Mouse (Mus musculus) heart, embryonic 11.5 days (tissue): ENCODE results near the gene Ak9. TPM values are rescaled to one million over a fixed set of nuclear protein-coding genes. Genes with fewer than 3 reads are reported as not detected.
"Not testable (repeated sequence)": the region's sequence is repeated elsewhere in the genome, so short reads cannot be mapped to it uniquely, and the experiment has no call there.

ENCODE experiments used
- ATAC-seq: fragments of 200-750 bp; cut with Nextera tagmentation; replicated peaks from 2 replicates; pipeline ENCODE4 v1.8.0; 2017; ENCODE audit warnings: moderate library complexity; ENCODE audit not compliant: insufficient number of reproducible peaks, low FRiP score, low TSS enrichment
- H3K27ac ChIP-seq: fragments of 300-500 bp; sonication (generic); 2 replicates; pipeline ENCODE4 v1.5.1; 2014; ENCODE audit warnings: mild to moderate bottlenecking, low read depth, low read length
- H3K27me3 ChIP-seq: fragments of 300-500 bp; sonication (generic); 2 replicates; pipeline ENCODE4 v1.6.1; 2014; ENCODE audit warnings: mild to moderate bottlenecking, low read length, mixed read lengths; ENCODE audit not compliant: control insufficient read depth, insufficient read depth
- H3K36me3 ChIP-seq: fragments of 300-500 bp; sonication (generic); 2 replicates; pipeline ENCODE4 v1.6.1; 2014; ENCODE audit warnings: mild to moderate bottlenecking, low read length, moderate library complexity, mixed read lengths; ENCODE audit not compliant: control insufficient read depth, insufficient read depth
- H3K4me1 ChIP-seq: fragments of 300-500 bp; sonication (generic); 2 replicates; pipeline ENCODE4 v1.6.1; 2014; ENCODE audit warnings: low read length; ENCODE audit not compliant: control insufficient read depth, insufficient read depth
- H3K4me2 ChIP-seq: fragments of 300-500 bp; sonication (generic); 2 replicates; pipeline ENCODE4 v1.6.1; 2014; ENCODE audit warnings: mild to moderate bottlenecking, moderate library complexity
- H3K4me3 ChIP-seq: fragments of 300-500 bp; sonication (generic); 2 replicates; pipeline ENCODE4 v1.5.1; 2014; ENCODE audit warnings: low read depth, low read length
- H3K9ac ChIP-seq: fragments of 300-500 bp; sonication (generic); 2 replicates; pipeline ENCODE4 v1.6.1; 2014; ENCODE audit warnings: mild to moderate bottlenecking, low read depth, low read length, moderate library complexity
- H3K9me3 ChIP-seq: fragments of 300-500 bp; sonication (generic); replicated peaks from 2 replicates; pipeline ENCODE4 v1.6.1; 2016; ENCODE audit warnings: low read length; ENCODE audit not compliant: control insufficient read depth
- WGBS: fragments of 180-500 bp; shearing (Covaris S2); extraction: QIAGEN DNeasy Blood & Tissue Kit; methylation state at CpG from one replicate; pipeline ENCODE4 v1.1.7; 2014; ENCODE audit not compliant: insufficient replicate concordance; 5-methylcytosine and 5-hydroxymethylcytosine counted together
- polyA plus RNA-seq: library from polyadenylated mRNA; unstranded; fragments of >200 nt; fragmentation: Nextera tagmentation; extraction: Ambion mirVana; gene quantifications from 2 replicates; pipeline ENCODE4 v1.2.1, GENCODE M21; 2014

Gene Ak9
- polyA plus RNA-seq, 1 experiment from 2014 or later: 0.20 TPM

DNA sequence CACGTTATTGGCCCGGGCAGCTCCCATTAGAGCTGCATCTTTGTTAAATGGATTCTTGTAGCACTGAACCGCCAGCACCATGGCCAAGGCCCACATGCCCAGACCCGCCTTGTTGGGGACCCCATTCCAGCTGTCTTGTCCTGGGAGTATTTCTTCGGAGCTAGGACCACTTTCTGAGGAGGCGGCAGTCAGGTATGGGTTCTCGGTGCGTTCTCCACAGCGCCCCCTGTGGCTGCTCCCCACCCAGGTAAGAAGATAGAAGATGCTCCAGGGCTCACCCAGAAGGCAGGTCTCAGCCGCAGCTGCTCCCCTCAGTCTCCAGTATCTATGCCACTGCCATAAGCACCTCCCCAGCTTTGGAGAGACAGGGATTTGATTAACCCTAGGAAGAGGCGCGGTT is 76.7 kb downstream of the Ak9 start:
- no peak overlapping the region for H3K9ac ChIP-seq

DNA sequence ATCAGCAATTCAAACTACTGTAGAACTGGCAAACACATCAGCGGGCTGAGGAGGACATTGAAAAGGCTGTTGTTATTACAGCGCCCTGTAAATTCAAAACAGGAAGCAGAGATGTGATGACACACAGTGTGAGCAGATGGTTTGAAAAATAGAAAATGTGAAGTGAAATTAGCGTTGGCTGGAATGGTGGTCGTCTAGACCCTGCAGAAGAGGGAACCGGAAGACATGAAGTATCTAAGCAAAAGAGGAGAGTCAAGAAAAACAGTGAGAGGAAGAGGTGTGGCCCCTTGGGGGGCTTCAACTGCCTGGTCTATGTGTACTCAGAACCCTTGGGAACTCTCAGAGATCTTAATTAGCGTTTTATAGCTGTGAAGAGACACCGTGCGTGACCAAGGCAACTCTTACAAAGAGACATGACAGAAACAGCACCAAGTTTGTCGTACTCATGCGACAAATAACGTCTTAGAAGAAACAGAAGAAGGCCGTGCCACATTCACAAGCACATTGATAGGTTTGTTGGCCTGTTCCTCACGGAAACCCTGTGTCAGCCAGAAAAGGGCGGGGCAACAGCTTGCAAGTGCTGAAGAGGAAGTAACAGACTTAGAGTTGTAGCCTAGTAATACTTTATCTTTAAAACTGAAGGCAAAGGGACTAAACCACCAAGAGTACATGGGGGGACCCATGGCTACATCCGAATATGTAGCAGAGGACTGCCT is 81.9 kb downstream of the Ak9 start:
- Histone ChIP-seq H3K27ac (no peak overlapping the region), H3K4me1 (no peaks in the 10 kb centered on the region), H3K9me3 (no peaks in the 10 kb centered on the region), H3K36me3 (no peaks in the 10 kb centered on the region), H3K4me2 (no peak overlapping the region), H3K9ac (no peak overlapping the region), H3K27me3 (no peaks in the 10 kb centered on the region), H3K4me3 (no peak overlapping the region)
- ATAC-seq: no peak
- 71% methylated on average over 15 of the region's 15 CpGs for WGBS

More for the DNA sequence above, 76.7 kb downstream of the Ak9 start:
- no peak overlapping the region for H3K27ac ChIP-seq
- H3K36me3 ChIP-seq: no peaks in the 10 kb centered on the region
- H3K4me3 ChIP-seq: no peak overlapping the region
- no peak for ATAC-seq
- H3K4me1 ChIP-seq: no peaks in the 10 kb centered on the region
- WGBS: 62% methylated on average over 12 of the region's 12 CpGs
- H3K4me2 ChIP-seq: no peak overlapping the region
- H3K9me3 ChIP-seq: no peaks in the 10 kb centered on the region
- no peaks in the 10 kb centered on the region for H3K27me3 ChIP-seq

DNA sequence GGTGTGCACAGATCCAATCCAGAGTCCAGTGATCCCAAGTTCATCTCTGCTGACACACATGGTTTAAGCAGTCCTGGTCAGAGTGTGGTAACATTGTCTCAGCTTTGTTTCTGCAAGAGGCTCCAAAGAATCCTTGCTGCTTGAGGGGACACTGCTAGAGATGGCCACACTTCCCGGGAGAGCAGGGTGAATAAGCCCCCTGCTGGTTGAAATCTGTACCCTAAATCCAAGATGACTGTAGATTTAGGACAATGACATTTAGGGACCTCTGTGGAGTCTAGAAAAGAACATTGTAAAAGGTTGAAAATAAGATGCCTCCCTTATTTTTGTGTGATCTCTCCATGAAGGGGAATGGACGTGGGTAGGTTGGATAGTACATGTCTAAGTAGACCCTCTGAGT is 89.8 kb downstream of the Ak9 start:
- Histone ChIP-seq H3K4me2 (no peak overlapping the region), H3K9ac (no peak overlapping the region), H3K36me3 (no peaks in the 10 kb centered on the region), H3K9me3 (no peaks in the 10 kb centered on the region), H3K4me3 (no peak overlapping the region), H3K27ac (no peak overlapping the region), H3K27me3 (no peaks in the 10 kb centered on the region), H3K4me1 (no peaks in the 10 kb centered on the region)
- 54% methylated on average over 2 of the region's 2 CpGs for WGBS
- ATAC-seq: no peak

DNA sequence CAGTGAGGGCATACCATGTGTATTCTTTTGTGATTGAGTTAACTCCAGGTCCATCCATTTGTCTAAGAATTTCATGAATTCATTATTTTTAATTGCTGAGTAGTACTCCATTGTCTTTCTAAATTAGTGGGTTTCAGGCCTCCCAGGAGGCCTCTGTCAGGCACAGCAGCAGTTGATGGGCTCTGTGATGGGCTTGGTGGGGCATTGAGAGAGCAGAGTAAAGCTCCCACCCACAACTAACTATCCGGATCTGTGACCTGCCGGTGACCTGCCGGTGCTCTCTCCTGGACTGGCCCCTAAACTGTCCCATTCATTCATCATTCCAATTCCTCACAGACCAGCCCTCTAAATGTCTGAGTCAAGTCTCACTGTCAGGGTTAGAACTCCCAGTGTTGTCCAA is 97.3 kb downstream of the Ak9 start:
- Histone ChIP-seq H3K27me3 (no peaks in the 10 kb centered on the region), H3K27ac (no peak overlapping the region), H3K4me1 (no peaks in the 10 kb centered on the region), H3K9me3 (no peaks in the 10 kb centered on the region), H3K4me3 (no peak overlapping the region), H3K36me3 (no peaks in the 10 kb centered on the region), H3K9ac (no peak overlapping the region), H3K4me2 (no peak overlapping the region)
- no peak for ATAC-seq
- WGBS: 82% methylated on average over 3 of the region's 3 CpGs

DNA sequence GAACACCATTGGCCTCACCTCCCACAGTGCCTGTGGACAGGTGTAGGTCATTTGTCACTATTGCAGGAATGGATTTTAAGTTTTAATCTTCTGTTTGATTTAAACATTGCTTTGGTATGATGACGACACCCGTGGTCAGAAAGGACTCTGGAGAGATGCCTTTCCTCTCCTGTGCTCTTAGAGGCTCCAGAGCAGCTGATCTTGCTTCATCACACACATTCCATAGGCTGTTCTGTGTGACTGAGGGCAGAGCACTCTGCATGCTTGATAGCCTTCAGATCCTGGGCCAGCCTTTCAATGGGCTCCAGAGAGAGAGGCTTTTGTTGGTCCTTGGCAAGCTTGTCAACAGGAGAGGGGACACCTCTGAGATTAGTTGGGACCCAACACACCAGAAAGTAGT is 99.6 kb downstream of the Ak9 start:
- Histone ChIP-seq H3K4me1 (no peaks in the 10 kb centered on the region), H3K9me3 (no peaks in the 10 kb centered on the region), H3K9ac (no peak overlapping the region), H3K27me3 (no peaks in the 10 kb centered on the region), H3K4me3 (no peak overlapping the region), H3K4me2 (no peak overlapping the region), H3K27ac (no peak overlapping the region), H3K36me3 (no peaks in the 10 kb centered on the region)
- 44% methylated on average over 2 of the region's 2 CpGs for WGBS
- ATAC-seq: no peak

DNA sequence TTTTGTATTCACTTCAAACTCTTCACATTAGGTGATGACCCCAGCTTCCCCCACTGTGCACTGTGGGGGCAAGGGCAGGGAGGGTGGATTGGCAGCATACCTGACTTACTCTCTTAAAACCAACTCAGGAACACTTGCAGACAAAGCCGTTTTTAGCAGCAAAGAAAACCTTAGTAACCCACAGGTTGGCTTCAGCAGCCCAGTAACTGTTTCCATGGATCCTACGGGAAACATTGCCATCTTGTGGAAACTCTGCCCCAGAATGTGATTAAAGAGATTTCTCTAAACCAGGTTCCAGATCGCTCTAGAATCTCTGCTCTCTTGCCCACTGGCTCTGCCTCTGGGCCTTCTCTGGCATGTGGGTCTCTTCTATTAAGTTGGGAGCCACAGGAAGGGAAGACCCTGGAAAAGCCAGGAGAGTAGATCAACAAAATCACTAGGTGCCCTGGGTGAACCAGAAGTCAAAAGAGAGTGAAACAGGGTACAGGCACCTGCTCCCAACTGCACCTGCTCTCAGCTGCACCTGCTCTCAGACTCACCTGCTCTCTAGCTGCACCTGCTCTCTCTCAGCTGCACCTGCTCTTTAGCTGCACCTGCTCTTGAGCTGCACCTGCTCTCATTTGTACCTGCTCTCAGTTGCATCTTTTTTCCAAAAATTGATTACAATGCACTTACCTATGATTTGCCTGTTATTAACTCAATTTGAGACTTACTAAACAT is 100.3 kb downstream of the Ak9 start:
- no peak overlapping the region for H3K4me2 ChIP-seq
- H3K9me3 ChIP-seq: no peaks in the 10 kb centered on the region
- no peak overlapping the region for H3K9ac ChIP-seq
- no peaks in the 10 kb centered on the region for H3K4me1 ChIP-seq
- no peak overlapping the region for H3K27ac ChIP-seq
- H3K27me3 ChIP-seq: no peaks in the 10 kb centered on the region
- ATAC-seq: no peak
- WGBS: 37% methylated on average over 3 of the region's 3 CpGs
- H3K4me3 ChIP-seq: no peak overlapping the region
- no peaks in the 10 kb centered on the region for H3K36me3 ChIP-seq

DNA sequence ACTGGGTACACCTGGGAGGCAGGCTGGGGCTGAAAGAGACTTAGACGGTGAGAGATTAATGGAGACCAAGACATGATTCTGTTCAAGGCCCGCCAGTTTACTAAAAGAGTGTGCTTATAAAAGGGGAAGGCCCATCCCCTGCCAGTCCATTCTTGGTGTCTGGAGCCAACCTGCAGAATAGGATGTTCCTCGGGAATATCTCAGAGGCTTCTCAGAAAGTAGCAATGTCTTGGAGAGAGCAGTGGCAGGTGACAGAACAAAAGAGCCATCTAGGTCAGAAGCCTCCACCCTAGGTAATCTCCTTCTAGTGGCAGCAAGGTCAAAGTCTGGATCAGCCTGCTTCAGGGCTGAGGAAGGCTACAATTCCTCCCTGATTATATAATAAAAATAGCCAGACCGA is 106.4 kb downstream of the Ak9 start:
- not testable (repeated sequence) for H3K36me3 ChIP-seq, ATAC-seq, H3K9me3 ChIP-seq, H3K27me3 ChIP-seq, H3K27ac ChIP-seq, H3K4me1 ChIP-seq, H3K4me2 ChIP-seq, H3K9ac ChIP-seq, H3K4me3 ChIP-seq
- 86% methylated on average over 4 of the region's 4 CpGs for WGBS

DNA sequence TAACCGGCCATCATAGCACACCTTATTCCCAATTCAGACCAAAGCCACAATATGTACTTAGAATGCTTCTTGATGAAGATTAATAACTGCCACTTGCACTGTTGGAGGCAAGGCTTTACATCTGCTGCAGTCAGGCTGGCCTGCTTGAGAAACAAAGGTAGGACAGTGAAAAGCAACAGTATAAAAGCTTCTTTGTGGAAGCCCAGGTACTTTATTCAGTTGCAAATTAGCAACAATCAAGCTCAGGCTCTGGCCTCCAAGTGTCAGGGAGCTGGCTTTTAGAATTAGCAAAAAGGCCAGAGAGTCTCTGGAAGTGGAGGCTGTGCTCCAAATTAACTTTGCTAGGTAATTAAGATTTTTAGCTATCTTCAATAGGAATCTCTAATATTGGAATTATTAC is 107.0 kb downstream of the Ak9 start:
- H3K9ac ChIP-seq, H3K9me3 ChIP-seq, H3K4me3 ChIP-seq, H3K36me3 ChIP-seq, H3K4me1 ChIP-seq, H3K4me2 ChIP-seq, ATAC-seq, H3K27ac ChIP-seq, H3K27me3 ChIP-seq: not testable (repeated sequence)
- 89% methylated on average over 1 of the region's 1 CpGs for WGBS

DNA sequence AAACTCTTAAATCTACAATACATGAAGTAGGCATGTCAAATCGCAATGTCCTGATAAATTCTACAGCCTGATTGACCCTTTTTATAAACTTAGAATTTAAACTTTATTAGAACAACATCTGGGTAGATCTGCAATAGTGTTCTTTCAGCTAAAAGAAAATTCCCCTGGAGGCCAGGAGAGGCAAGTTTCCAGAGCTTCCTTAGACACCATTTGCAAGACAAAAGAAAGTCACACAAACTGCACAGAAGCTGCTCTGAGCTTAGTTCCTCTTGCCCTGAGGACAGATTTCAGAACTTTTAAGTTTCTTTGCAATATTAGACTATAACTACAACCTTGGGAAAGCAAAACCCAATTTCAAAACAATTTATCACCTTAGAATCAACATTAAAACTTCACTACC is 109.7 kb downstream of the Ak9 start:
- H3K27ac ChIP-seq, H3K9me3 ChIP-seq, H3K27me3 ChIP-seq, H3K4me3 ChIP-seq, H3K4me2 ChIP-seq, ATAC-seq, H3K36me3 ChIP-seq, H3K4me1 ChIP-seq, H3K9ac ChIP-seq: not testable (repeated sequence)
- WGBS: 72% methylated on average over 1 of the region's 1 CpGs
